Mouse (Mus musculus) kidney, embryonic 14.5 days (tissue): ENCODE results near the gene Ctsz. TPM values are rescaled to one million over a fixed set of nuclear protein-coding genes. Genes with fewer than 3 reads are reported as not detected.

Experiments used
- ATAC-seq: fragments of 200-750 bp; cut with Nextera tagmentation; 2 replicates; pipeline ENCODE4 v1.8.0; 2017; ENCODE audit warnings: moderate number of reproducible peaks, mild to moderate bottlenecking, moderate TSS enrichment, moderate library complexity; ENCODE audit not compliant: low FRiP score, low TSS enrichment
- H3K27ac ChIP-seq: fragments of 300-500 bp; sonication (generic); 2 replicates; pipeline ENCODE4 v1.5.1; 2014; ENCODE audit warnings: low read depth, mild to moderate bottlenecking, low read length, moderate library complexity, mixed read lengths
- H3K27me3 ChIP-seq: fragments of 300-500 bp; sonication (generic); 2 replicates; pipeline ENCODE4 v1.6.1; 2014; ENCODE audit warnings: mild to moderate bottlenecking, low read length; ENCODE audit not compliant: control insufficient read depth, insufficient read depth
- H3K36me3 ChIP-seq: fragments of 300-500 bp; sonication (generic); 2 replicates; pipeline ENCODE4 v1.6.1; 2014; ENCODE audit warnings: low read length, mixed read lengths; ENCODE audit not compliant: control insufficient read depth, insufficient read depth
- H3K4me1 ChIP-seq: fragments of 300-500 bp; sonication (generic); 2 replicates; pipeline ENCODE4 v1.6.1; 2014; ENCODE audit warnings: low read length, mixed read lengths; ENCODE audit not compliant: control insufficient read depth, insufficient read depth
- H3K4me2 ChIP-seq: fragments of 300-500 bp; sonication (generic); replicated peaks from 2 replicates; pipeline ENCODE4 v1.6.1; 2014; ENCODE audit warnings: low read depth, mild to moderate bottlenecking, low read length
- H3K4me3 ChIP-seq: fragments of 300-500 bp; sonication (generic); 2 replicates; pipeline ENCODE4 v1.5.1; 2014; ENCODE audit warnings: mild to moderate bottlenecking, low read length
- H3K9ac ChIP-seq: fragments of 300-500 bp; sonication (generic); 2 replicates; pipeline ENCODE4 v1.6.1; 2014; ENCODE audit warnings: low read depth, mild to moderate bottlenecking, low read length, moderate library complexity
- H3K9me3 ChIP-seq: fragments of 300-500 bp; sonication (generic); 2 replicates; pipeline ENCODE4 v1.6.1; 2016; ENCODE audit warnings: low read length; ENCODE audit not compliant: control insufficient read depth
- WGBS: fragments of 180-500 bp; shearing (Covaris S2); extraction: QIAGEN DNeasy Blood & Tissue Kit; methylation state at CpG from one replicate; pipeline ENCODE4 v1.1.7; 2014; 5-methylcytosine and 5-hydroxymethylcytosine counted together
- polyA plus RNA-seq: library from polyadenylated mRNA; unstranded; fragments of >200 nt; fragmentation: Nextera tagmentation; extraction: Ambion mirVana; gene quantifications from 2 replicates; pipeline ENCODE4 v1.2.1, GENCODE M21; 2014

The Ctsz gene
- polyA plus RNA-seq = 97.0 and 115 TPM in 2 replicates

DNA sequence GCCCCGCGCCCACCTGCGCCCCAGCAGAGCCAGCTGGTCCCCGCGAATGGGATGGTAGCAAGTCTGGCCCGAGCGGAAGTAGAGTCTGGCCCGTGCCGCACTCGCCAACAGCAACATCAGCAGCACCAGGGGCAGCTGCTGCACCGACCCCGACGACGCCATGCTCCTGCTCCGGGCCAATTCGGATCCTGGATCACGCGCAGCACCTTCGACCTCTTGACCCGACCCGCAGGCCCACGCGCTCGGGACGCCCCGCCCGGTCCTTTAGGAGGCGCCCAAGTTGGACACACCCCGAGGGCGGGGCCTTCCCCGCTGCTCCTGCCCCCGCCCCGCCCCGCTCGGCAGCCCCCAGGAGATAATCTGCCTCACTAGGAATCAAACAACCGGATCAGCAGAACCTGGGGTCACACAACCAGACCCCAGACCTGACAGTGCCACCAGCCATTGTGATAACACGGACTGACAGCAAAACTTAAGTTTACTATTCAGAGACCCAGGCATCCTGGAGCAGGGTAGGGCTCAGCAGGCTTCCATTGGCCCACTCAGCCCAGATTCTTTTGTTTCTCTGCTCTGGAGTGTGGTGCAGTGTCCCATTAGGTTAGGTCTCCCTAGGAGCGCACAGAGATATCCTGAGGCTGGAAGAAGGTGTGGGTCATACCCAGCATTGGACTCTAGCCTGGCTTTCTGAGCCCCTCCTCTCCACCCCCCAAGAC lies at the start of gene Ctsz:
Gene Ctsz, minus strand, starts transcription at position 303 of the 713 bp plus-strand sequence.
- H3K27ac ChIP-seq = 0 out of 2 replicates have a peak within 1 kb of the TSS, but pooled peaks have one; percentile 8

DNA sequence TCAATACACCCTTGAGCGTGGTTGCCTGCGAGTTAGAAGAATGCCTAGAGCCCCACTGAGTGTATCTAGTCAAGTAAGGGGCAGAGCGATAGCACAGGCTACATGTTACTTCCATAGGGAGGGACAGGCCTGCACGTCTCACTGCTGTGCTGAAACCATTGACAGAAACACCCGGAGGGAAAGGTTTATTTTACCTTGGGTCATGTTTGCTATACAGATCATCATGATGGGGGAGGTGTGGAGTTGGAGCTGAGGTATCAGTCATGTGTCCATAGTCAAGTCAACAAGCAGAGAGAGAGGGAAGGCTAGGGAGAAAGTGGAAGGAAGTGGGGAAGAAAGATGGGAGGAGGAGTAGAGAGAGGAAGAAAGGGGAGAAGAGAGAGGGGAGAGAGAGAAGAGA lies 48.2 kb upstream of the Ctsz start:
- Histone ChIP-seq H3K4me1 (no peaks in the 10 kb centered on the region), H3K27me3 (no peaks in the 10 kb centered on the region), H3K4me3 (no peak overlapping the region), H3K4me2 (no peak overlapping the region), H3K9me3 (no peaks in the 10 kb centered on the region), H3K27ac (no peak overlapping the region), H3K9ac (no peak overlapping the region), H3K36me3 (no peaks in the 10 kb centered on the region)
- WGBS = 82% methylated on average over 5 of the region's 5 CpGs
- ATAC-seq = no peak

More for the DNA sequence above, at the start of gene Ctsz:
- Histone ChIP-seq H3K4me3 (peak within 1 kb of the TSS; percentile 57), H3K4me2 (peak within 1 kb of the TSS; percentile 73), H3K4me1 (peaks cover 16% of the 10 kb centered on the region), H3K9ac (peak within 1 kb of the TSS; percentile 64), H3K27me3 (no peaks in the 10 kb centered on the region), H3K36me3 (no peaks in the 10 kb centered on the region), H3K9me3 (no peaks in the 10 kb centered on the region)
- peak; percentile 77 for ATAC-seq
- WGBS = 1% methylated on average over 37 of the region's 38 CpGs

DNA sequence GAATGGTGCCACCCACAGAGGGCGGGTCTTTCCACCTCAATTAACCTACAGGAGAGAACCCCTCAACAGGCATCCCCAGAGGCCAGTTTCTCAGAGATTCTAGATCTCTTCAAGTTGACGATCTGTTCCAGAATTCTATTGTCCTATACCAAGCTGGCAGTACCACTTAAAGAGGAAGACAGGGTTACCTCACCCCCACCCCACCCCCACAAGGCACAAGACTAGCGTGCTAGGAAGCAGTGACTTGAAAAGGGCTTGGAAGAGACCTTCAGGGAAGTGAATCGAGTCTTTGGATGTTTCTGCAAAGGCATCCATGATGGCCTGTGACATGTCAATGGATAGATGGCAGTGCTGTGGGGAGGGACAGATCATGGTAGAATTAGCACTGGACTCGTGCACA lies 39.9 kb upstream of the Ctsz start:
- WGBS = 79% methylated on average over 5 of the region's 5 CpGs
- no peak for ATAC-seq
- no peak overlapping the region for H3K9ac ChIP-seq
- H3K9me3 ChIP-seq = no peaks in the 10 kb centered on the region
- no peaks in the 10 kb centered on the region for H3K36me3 ChIP-seq
- no peak overlapping the region for H3K4me3 ChIP-seq
- no peak overlapping the region for H3K27ac ChIP-seq
- no peaks in the 10 kb centered on the region for H3K4me1 ChIP-seq
- H3K27me3 ChIP-seq = no peaks in the 10 kb centered on the region
- no peak overlapping the region for H3K4me2 ChIP-seq

DNA sequence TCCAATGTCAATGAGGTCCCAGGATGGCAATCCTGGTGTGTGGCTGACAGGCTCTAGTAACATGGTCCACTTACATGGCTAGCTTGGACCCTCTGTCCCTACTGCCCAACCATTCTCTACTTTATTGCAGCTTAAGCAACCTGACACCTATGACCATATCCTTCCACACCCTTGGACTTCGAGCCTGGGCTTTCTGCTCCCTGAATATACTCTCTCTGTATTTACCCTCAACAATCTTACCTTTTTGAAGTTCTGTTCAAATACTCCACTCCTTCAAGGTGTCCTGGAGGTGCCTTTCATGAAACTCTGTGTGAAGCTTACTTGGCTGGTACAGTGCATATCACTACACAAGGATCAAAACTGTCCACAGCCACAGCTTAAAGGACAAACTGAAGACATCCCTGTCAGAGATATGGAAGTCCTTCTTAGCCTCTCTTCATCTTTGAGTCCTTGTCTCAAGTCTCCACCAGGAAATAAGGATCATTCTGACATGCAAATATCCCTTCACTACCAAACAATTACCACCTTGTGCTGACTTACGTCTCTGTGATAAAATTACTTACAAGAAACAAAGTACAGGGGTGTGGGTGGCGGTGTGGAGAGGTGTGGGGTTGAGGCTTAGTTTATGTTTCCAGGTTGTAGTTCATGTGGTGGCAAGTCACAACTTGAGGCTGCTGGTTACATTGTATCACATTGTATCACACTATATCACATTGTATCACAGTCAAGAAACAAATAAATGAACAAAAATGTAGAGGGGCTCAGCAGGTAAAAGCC lies 38.9 kb upstream of the Ctsz start:
- no peak for ATAC-seq
- Histone ChIP-seq H3K27ac (no peak overlapping the region), H3K36me3 (no peaks in the 10 kb centered on the region), H3K9ac (no peak overlapping the region), H3K27me3 (no peaks in the 10 kb centered on the region), H3K4me1 (peaks cover 3% of the 10 kb centered on the region; the same call in 1 of the 2 replicates), H3K9me3 (no peaks in the 10 kb centered on the region), H3K4me3 (no peak overlapping the region), H3K4me2 (no peak overlapping the region)
- 60% methylated on average over 3 of the region's 3 CpGs for WGBS

DNA sequence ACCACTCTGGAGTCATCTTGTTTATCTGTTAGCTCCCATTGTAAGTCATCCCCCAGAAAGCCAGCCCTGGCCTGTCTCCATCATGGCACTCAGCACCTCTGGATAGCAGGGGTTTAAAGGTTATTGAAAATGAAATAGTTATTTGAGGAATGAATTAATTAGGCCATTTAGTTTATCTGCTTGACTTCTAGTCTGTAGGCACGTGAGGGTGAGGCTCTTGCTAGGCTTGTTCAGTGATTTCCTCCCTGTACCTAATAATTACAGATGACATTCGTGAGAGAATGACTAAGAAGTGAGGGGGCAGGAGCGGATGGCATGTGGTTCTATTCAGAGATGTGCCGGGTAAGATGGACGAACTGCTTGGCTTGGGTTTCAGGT lies 34.7 kb upstream of the Ctsz start:
- no peak for ATAC-seq
- Histone ChIP-seq H3K27ac (peak overlapping the region; percentile 70; the same call in 1 of the 2 replicates), H3K9me3 (0 out of 2 replicates have a peak, but pooled peaks cover 2% of the 10 kb centered on the region), H3K4me3 (peak overlapping the region; percentile 83), H3K27me3 (no peaks in the 10 kb centered on the region), H3K9ac (peak overlapping the region; percentile 51; the same call in 1 of the 2 replicates), H3K4me2 (peak overlapping the region; percentile 91), H3K36me3 (peaks cover 7% of the 10 kb centered on the region; the same call in 1 of the 2 replicates), H3K4me1 (peaks cover 19% of the 10 kb centered on the region)
- WGBS = 81% methylated on average over 5 of the region's 5 CpGs

DNA sequence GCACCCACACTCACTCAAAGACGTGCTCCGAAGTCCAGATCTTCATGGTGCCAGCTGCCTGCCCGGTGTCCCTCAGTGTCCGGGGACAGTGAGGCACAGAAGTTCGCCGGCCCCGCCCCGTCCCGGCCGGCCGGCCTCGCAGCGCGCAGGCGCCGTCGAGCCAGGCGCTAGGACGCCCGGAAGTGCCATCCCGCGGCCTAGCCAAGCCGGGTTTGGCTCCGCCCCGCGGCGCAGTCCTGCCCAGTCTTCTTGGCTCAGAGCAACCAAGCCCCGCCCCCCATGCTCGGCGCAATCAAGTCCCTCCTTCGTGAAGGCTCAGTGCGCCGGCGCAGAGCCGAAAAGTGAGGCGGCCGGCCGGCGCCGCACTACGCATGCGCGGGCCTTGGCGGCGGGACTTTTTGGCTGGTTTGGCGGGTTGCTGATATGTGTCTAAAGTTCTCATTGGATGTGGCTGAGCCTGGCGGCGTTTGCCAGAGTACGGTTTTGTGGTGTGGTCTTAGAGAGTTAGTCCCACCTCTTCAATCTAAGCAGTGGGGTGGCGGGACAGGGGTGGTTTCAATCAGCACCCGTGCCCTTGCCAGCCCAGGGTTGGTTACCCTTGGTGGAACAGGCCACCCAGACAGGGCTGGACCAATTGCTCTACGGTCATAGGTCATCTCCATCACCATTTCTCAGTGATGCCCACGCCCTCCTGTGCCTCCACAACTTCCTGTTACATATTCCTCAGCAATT lies 34.1 kb upstream of the Ctsz start, which contains the start of gene Prelid3b:
Gene Prelid3b, minus strand, starts transcription at position 264 of the 732 bp plus-strand sequence.
- Histone ChIP-seq H3K9ac (peak within 1 kb of the TSS; percentile 80), H3K36me3 (peaks cover 7% of the 10 kb centered on the region; the same call in 1 of the 2 replicates), H3K9me3 (0 out of 2 replicates have a peak, but pooled peaks cover 2% of the 10 kb centered on the region), H3K27ac (peak within 1 kb of the TSS; percentile 71; the same call in 1 of the 2 replicates), H3K4me3 (peak within 1 kb of the TSS; percentile 83), H3K4me2 (peak within 1 kb of the TSS; percentile 91), H3K4me1 (peaks cover 19% of the 10 kb centered on the region), H3K27me3 (no peaks in the 10 kb centered on the region)
- under 1% methylated on average over 53 of the region's 53 CpGs for WGBS
- peak; percentile 99 for ATAC-seq

DNA sequence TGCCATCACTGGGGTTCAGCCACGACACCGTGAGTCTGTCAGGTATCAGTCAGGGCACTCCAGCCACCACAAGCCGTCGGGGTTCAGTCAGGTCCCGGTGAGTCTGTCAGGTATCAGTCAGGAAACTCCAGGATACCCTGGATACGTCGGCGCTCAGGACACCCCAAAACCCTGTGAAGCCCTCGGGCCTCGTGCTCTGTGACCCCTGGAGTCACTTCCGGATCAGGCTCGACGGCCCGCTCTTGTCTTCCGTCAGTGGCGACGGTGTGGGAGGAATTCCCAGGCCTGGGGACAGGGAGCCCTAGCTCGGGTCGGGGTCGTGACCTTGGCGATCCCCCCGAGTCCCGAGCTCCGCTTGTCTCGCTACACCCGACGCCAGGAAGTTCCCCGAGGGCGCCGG lies 33.6 kb upstream of the Ctsz start:
- H3K9me3 ChIP-seq = 0 out of 2 replicates have a peak, but pooled peaks cover 2% of the 10 kb centered on the region
- H3K4me3 ChIP-seq = peak overlapping the region; percentile 83
- peaks cover 10% of the 10 kb centered on the region; the same call in 1 of the 2 replicates for H3K36me3 ChIP-seq
- peak overlapping the region; percentile 91 for H3K4me2 ChIP-seq
- peak; percentile 20; the same call in 1 of the 2 replicates for ATAC-seq
- WGBS = 8% methylated on average over 30 of the region's 30 CpGs
- H3K9ac ChIP-seq = peak overlapping the region; percentile 80
- H3K27me3 ChIP-seq = no peaks in the 10 kb centered on the region
- H3K4me1 ChIP-seq = peaks cover 19% of the 10 kb centered on the region
- peak overlapping the region; percentile 71; the same call in 1 of the 2 replicates for H3K27ac ChIP-seq

DNA sequence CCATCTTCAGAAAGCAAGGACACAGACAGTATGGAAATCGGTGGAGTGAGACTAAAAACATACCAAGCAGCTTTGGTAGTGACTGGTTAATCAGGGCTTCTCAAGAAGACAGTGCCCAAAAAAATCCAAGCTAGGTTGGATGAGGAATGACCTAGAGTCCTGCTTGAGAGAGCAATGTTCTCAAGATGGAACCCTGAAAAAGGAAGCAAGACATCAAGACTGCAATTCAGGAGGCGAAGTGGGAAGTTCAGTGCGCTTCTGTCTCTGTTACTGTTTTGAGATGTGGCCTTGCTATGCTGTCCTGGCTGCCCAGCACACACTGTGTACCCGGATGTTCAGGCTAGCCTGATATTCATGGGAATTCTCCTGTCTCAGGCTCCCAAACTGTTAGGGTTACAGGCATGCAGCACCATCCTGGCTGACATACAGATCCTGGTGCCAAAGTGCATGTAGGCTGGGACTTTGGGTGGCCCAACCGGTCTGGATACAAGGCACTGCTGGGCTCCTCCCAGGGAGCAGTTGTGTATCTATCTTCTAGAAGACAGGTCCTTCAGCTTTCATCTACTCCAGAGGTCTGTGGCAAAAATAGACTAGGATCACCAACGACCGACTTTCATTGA lies 32.1 kb upstream of the Ctsz start:
- no peak overlapping the region for H3K27ac ChIP-seq
- H3K36me3 ChIP-seq = peaks cover 22% of the 10 kb centered on the region
- H3K9ac ChIP-seq = no peak overlapping the region
- 0 out of 2 replicates have a peak, but pooled peaks cover 2% of the 10 kb centered on the region for H3K9me3 ChIP-seq
- no peaks in the 10 kb centered on the region for H3K27me3 ChIP-seq
- H3K4me3 ChIP-seq = no peak overlapping the region
- 92% methylated on average over 7 of the region's 7 CpGs for WGBS
- H3K4me1 ChIP-seq = peaks cover 19% of the 10 kb centered on the region
- H3K4me2 ChIP-seq = no peak overlapping the region
- ATAC-seq = no peak
